Mouse (Mus musculus): ENCODE results near the gene Gsto2. TPM values are rescaled to one million over a fixed set of nuclear protein-coding genes. Genes with fewer than 3 reads are reported as not detected.
"Not testable (repeated sequence)": the region's sequence is repeated elsewhere in the genome, so short reads cannot be mapped to it uniquely, and the experiment has no call there.

The Gsto2 gene
- total RNA-seq (2021) = under 1 TPM; 0.27 to 0.43 TPM
- long read RNA-seq, experiment 1, partial matches to known transcripts = 0 of 1 reads
- long read RNA-seq, experiment 1, other reads (novel, unspliced or antisense) = 0 of 1 reads
- long read RNA-seq, experiment 2 = 0 reads

DNA sequence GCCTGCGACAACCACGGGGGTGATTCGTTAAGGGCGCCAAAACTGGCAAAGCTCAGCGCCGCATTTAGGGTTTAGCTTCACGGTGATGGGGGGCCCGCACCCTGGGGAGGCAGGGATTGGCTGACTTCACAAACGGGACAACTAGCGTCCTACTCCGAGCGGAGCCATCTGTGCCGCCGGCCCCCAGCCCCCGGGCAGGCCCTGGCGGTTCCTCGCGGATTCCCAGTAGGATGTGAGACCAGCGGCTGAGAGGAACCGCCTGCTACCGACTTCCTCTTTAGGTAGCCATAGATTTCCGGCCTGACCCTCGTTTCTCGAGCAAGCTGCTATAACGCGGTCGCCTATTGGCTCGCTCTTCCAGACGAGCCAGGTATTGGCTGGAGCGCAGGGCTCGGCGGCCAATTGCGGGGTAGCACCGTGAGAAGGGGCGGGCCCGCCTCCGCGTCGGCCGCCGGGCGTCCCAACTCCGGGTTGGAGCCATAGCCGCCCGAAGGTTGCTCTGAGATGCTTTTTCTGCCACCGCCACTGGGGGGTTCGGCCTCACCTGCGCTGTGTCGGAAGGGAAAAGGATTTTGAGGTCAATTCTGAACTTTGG lies at the start of gene Gsto2:
TSS of gene Gsto2 (plus strand) at position 182 of the 595 bp plus-strand sequence.
- DNase-seq = peak; percentile 96
- intact Hi-C loops (cut with DNase I; ENCODE audit: low total_unique reads) = no loop called here

DNA sequence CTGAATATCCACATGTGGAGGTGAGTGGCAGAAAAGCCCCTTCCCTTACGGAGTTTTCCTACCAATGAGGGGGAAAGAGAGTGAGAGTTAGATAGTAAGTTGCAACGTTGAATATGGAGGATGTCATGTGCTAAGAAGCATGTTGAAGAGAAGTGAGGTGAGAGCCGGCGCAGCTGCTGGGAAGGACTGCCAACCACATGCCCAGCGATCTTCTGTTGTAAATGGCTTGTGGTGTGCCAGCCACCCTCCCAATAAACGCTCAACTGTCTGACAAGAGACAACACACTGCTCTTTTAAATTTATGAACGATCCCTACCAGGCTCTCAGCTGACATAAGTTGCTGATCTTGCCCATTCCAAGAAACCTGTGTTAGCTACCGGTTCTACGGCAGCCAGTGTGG lies 47.6 kb upstream of the Gsto2 start:
- intact Hi-C loops (cut with DNase I; ENCODE audit: low total_unique reads) = no loop called here
- DNase-seq = no peak

DNA sequence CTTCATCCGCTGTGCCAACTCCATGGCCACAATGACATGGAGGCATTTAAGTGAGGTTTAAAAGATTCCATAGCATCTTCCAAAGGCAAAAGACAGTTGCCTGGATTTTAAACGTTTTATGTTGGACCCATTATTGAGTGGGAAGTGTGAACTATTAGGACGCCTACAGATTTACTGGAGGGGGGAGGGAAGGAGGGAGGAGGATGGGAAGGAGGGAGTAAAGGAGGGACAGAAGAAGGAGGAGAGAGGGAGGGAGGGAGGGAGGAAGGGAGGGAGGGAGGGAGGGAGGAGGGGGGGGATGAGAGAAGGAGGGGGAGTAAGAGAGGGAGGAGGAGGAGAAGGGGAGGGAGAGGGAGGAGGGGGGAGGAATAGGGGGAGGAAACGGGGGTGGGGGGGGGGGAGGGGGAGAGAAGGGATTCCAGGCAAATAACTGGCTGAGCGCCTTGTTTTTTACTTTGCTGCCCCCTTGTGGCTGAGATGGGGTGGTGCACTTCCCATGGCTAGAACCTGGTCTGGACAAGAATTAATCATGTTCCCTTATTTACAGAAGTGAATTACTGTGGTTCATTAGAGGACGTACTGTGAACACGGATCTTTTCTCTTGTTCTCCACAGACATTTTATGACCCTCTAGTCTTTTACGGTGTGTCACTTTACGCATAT lies 44.4 kb upstream of the Gsto2 start:
- DNase-seq = peak; percentile 53

DNA sequence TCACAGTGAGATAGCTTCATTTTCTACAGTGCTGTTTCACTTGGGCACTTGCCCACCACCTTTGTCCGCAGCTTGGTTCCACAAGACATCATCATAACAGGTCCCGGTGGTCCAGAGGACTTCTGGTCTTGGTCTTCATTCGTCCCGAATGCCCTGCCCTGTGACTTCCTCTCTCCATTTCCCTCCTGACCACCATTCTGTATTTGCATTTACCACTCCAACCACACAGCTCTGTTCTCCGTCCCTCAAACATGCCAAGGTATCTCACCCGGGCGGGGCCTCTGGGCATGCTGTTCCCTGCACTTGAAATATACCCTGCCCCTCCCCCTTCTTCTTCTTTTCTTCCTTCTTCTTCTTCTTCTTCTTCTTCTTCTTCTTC lies 43.9 kb upstream of the Gsto2 start:
- DNase-seq = no peak
- intact Hi-C loops (cut with DNase I; ENCODE audit: low total_unique reads) = loop anchor here (2.0 to 5.0 kb wide), 2 partner anchors 163 to 314 kb away; no protein-coding TSS in a partner anchor

More for the DNA sequence above, 44.4 kb upstream of the Gsto2 start:
- intact Hi-C loops (cut with DNase I; ENCODE audit: low total_unique reads) = loop anchor here (2.0 to 5.0 kb wide), 2 partner anchors 162 to 314 kb away; no protein-coding TSS in a partner anchor

DNA sequence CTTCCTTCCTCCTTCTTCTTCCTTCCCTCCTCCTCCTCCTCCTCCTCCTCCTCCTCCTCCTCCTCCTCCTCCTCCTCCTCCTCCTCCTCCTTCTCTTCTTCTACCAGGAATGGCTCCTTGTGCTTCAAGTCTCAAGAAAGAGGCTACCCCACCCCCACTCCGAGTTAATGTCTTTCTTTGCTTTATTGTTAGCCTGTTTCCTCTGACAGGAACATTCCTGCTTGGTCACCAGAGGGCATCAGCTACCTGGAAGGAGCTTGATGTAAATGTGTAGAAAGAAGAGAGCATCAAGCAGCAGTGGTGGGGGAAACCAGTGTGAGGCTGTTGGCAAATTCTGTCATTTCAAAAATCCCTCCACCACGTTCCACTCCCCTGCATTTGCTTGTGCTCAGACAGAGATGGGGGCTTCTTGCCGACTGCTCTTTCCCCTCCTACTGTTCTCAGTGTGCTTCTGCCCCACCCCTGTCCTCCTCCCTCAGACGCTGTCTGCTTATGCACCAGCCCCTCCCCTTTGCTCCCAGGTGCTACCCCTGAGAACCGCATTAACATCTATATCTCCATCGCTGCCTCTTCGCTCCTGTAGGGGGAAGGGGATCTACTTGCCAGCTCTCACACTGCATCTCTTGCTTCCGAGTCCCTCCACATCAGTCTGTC lies 43.1 kb upstream of the Gsto2 start:
- no peak for DNase-seq
- intact Hi-C loops (cut with DNase I; ENCODE audit: low total_unique reads) = loop anchor here (5.0 kb wide), 1 partner anchor 315 kb away; no protein-coding TSS in a partner anchor

DNA sequence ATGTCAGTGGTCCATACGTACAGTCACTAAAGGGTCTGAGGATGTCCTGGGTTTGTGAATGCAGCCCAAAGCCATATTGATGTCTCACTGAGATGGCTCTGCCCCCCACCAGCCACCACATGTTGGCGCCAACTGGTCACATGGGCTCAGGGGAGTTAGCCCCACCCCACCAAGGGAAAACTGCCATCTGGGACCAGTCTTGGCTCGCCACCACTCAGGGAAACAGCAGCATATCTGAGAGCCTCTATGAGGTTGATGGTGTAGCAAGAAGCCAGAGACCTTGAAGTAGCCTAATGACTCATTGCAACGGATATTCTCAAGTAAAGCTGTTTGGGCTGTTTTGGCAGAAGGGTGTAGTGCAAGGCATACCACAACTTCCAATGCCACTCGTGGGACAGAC lies 41.3 kb upstream of the Gsto2 start:
- DNase-seq = no peak
- intact Hi-C loops (cut with DNase I; ENCODE audit: low total_unique reads) = loop anchor here (5.0 kb wide), 1 partner anchor 317 kb away; no protein-coding TSS in a partner anchor

DNA sequence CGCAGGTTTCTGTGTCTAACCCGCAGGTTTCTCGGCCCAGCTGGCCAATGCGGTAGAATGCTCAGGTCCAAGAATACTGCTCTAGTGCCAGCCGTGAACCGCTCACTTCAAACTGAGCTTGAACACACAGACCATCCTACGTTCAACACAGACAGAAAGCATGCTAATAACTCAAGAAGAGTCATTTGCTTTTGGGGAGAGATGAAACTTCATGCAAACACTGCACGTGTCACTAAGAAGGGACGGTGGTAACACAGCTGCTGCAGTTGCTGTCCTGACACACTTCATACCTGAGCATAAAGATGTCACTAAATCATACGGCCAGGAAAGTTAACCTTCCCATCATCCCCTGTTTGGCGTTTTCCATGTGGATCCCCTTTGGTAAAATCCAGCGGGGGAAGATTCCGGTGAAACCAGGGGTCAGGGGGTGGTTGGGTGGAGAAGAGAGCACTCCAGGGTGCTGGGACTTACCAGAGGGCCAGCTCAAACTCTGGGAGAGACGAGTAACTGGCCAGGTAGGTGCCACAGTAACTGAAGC lies 35.4 kb upstream of the Gsto2 start:
- intact Hi-C loops (cut with DNase I; ENCODE audit: low total_unique reads) = no loop called here
- no peak for DNase-seq

DNA sequence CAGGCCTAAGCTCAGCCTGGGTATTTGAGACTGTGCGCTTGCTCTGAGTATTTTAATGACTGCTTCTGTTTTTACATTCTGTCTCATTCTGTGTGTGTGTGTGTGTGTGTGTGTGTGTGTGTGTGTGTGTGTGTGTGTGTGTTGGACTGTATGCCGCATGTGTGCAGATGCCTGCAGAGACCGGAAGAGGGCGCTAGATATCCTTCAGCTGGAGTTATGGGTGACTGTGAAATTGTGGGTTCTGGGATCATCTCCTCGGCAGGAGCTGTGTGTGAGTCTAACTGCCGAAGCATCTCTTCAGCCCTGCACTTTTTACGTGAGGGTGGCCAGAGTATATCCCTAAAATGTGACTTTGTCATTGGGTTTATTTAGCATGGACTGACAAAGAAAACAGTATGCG lies 34.2 kb upstream of the Gsto2 start:
- DNase-seq = no peak
- intact Hi-C loops (cut with DNase I; ENCODE audit: low total_unique reads) = no loop called here

DNA sequence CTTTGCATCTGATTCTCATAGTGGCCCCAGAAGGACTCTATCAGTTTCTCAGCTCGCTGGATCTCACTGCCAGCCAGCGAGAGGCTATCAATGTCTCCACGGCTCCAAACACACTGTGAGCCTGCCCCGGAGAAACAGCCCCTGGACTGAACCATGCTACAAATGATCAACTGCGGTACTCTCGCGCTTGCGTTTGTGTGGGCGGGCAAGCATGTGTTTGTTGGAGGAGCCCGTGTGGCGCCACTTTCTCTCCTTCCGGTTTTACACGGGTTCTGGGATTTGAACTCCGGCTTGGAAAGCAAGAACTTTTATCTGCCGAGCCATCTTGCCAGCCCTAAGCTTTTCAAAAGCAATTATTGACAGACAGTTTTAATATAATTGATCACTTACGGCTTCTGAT lies 33.0 kb upstream of the Gsto2 start:
- DNase-seq = no peak
- intact Hi-C loops (cut with DNase I; ENCODE audit: low total_unique reads) = no loop called here

DNA sequence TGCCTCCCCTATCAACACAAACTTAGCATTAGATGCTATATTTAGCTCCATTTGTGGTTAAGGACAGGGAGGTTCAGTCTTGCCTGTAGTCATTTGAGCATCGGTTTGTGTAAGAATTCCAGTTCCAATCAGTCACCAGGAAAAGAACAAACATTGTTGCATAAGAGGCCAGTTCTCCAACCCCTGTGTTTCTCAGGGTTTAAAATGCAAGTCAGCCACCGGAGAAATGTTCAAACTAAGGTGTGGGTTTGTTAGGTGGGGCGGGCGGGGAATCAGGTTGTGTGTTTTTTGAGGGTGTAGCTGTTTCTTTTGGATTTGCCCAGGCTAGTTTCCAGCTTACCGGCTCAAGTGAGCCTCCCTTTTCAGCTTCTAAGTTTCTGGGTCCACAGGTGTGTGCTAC lies 30.7 kb upstream of the Gsto2 start:
- intact Hi-C loops (cut with DNase I; ENCODE audit: low total_unique reads) = no loop called here
- no peak for DNase-seq

DNA sequence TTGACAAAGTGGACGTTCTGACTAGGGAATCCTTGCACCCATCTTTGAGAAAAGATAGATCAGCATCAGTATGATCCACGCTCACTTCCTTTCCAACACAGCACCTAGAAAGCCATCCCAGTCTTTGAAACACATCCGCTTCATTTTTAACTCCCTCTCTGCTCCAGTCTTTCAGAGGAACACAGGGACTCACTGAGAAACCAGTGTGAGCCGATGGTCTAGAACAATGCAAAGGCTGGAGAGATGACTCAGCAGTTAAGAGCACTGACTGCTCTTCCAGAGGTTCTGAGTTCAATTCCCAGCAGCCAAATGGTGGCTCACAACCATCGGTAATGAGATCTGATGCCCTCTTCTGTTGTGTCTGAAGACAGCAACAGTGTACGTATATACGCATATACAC lies 29.6 kb upstream of the Gsto2 start:
- intact Hi-C loops (cut with DNase I; ENCODE audit: low total_unique reads) = no loop called here
- DNase-seq = no peak

DNA sequence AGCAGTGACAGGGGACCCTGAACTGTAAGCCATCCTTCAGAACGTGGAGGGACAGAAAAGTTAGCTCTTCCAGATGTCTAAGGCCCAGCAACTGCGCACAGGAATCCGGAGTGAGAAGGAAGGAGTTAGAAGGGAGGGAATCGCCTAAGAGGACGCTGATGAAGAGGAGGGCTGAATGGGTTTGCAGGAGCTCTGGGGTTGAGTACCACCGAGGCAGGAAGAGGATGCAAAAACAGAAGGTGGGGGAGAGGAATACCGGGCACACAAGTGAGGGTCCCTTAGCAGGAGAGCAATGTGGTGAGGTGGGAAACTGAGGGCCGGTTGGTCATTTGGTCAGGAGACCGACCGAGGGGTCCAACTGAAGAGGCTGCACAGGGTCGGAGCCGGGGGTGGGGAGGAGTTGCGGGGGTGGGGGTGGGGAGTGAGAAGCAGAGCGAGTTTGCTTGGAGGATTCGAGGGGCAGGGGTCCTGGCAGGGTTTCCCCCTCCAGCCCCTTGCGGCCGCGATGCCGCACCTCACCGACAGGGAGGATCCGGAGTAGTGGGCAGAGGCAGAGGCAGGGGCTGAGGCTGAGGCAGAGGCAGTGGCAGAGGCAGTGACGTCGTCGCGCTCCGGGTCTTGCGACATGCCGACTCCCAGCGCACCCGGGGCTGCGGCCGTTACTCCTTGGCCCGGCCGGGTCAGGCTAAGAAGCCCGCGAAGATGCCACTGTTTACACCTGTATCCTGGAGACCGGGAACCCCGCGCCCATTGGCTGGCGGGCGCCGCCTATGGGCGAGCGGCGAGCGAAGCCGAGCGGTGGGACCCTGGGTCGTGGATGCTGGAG lies 28.4 kb upstream of the Gsto2 start:
- peak; percentile 48 for DNase-seq
- intact Hi-C loops (cut with DNase I; ENCODE audit: low total_unique reads) = no loop called here

DNA sequence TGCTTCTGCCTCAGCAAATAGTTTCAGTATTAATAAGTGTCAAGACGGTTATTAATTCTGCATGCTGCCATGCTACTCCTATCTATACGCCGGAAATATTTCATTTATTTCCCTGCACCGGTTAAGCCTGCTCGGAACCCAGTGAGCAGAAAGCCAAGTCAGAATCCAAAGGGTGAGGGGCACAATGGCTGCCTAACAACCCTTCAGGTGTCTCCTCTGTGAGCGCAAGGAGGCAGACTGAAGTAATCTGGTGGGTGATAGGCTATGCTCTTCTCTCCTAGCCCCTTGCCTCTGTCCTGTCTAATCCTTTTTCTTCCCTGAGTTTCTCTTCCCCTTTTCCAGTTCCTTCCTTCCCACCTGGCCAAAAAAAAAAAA lies 27.8 kb upstream of the Gsto2 start:
- DNase-seq = no peak

DNA sequence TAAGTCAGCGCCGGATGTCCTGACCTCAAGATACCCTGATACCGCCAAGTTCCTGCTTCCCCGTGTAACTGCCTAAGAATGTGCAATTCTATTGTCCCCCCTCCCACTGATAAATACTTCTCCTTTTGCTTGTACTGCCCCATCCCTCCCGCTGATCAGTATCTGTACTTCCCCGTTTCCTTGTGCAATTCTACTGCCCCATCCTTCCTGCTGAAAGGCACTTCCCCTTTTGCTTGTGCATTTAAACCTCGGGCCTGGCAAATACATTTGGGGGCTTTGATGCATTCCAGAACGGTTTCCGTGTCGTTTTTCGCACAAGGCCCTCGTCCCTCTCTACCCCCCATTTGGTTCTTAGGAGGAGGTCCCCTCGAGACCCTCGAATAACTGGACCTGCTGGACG lies 24.1 kb upstream of the Gsto2 start:
- DNase-seq; intact Hi-C loops (cut with DNase I; ENCODE audit: low total_unique reads): not testable (repeated sequence)

More for the DNA sequence above, 27.8 kb upstream of the Gsto2 start:
- intact Hi-C loops (cut with DNase I; ENCODE audit: low total_unique reads) = no loop called here

DNA sequence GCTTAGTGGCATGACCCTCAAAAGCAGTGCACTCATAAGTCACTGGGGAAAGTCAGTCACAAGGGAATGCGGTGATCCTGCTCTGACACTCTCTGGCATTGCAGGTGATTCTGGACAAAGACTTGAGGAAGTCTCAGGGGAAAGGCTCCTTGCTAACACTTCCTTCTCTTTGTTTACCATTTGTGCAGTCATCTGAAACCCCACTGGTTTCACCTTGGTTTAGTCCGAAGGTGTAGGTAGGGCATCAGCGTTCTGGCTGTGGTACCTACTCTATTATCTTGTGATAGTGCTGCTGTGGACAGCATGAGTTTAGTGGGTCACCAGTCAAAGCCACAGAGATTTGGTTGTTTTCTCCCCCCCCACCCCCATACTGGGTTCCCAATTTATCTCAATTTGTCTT lies 15.6 kb upstream of the Gsto2 start:
- intact Hi-C loops (cut with DNase I; ENCODE audit: low total_unique reads) = no loop called here
- no peak for DNase-seq

DNA sequence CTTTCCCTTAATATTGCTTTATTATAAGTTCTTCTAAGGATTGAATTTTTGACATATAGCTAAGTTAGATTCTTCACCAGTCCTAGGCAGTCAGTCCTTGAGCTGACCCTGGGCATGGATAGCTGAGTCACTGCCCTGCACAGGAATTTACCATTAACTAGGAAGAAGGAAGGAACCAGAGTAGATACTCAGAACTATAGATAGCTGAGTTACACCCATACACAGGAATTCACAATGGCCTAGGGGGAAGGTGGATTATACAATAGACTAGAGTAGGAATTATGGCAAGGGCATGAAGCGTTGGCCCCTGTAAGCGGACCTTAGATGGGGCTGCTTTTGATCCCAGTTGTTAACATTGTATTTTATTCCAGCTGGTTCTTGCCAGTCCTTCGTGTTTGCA lies 13.2 kb upstream of the Gsto2 start:
- intact Hi-C loops (cut with DNase I; ENCODE audit: low total_unique reads); DNase-seq: not testable (repeated sequence)

DNA sequence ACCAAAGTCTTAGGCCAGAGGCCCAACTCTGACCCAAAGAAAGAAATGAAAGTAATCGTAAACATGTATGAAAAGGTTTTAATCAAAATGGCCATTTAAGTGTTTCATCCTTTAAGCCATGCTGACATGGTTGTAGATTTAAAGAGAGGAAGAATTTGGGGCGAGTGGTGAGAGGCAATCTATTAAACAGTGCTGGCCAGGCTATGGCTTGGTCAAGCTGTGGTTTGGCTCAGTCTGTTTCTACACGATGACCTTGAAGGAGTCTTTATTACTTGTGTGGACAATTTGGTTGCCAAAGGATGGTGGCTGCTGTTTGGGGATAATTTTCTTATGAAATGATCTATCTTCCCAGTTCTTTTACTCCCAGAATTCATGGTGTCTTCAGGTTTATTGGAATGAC lies 12.3 kb upstream of the Gsto2 start:
- DNase-seq = no peak
- intact Hi-C loops (cut with DNase I; ENCODE audit: low total_unique reads) = no loop called here

DNA sequence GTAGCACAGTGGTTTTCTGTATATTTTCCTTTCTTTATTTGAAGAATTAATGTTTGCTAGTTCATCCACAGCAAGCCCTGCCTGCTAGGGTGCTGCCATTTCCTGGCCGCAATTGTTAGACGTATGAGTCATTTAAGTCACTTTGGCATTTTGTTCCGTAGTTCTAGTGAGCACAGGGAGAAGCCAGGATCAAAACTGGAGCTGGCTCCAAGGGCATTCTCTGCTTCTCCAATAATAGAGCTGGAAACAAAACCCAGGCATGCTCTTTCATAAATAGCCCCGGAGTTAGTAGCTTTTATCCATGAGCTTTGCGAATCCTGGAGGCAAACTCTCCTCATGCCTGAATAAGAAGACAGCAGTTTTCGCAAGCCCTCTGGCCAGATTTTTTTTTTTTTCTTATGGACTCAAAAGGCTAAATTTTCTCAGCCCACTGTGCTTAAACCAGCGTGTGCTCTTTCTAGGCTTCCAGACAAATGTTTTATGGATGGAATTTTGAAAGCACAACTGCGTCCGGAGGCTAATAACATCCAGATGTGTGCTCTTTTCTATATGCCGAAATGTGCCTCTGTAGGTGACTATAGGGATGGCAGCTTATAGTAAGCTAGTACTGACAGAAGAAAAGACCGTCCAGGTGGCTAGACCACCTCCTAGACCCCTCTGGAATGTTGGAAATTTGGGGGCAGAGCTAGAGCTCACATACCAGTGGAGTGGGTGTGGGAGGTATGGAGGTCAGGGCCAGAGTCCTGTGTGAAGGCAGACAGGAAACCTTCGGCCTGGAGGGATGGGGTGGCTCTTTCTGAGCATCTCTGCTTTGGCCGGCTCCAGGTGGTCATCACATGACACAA lies 11.2 kb upstream of the Gsto2 start:
- no peak for DNase-seq
- intact Hi-C loops (cut with DNase I; ENCODE audit: low total_unique reads) = no loop called here

Measured in gastrocnemius, postnatal 14 days (tissue).